In the genomic region with DNA sequence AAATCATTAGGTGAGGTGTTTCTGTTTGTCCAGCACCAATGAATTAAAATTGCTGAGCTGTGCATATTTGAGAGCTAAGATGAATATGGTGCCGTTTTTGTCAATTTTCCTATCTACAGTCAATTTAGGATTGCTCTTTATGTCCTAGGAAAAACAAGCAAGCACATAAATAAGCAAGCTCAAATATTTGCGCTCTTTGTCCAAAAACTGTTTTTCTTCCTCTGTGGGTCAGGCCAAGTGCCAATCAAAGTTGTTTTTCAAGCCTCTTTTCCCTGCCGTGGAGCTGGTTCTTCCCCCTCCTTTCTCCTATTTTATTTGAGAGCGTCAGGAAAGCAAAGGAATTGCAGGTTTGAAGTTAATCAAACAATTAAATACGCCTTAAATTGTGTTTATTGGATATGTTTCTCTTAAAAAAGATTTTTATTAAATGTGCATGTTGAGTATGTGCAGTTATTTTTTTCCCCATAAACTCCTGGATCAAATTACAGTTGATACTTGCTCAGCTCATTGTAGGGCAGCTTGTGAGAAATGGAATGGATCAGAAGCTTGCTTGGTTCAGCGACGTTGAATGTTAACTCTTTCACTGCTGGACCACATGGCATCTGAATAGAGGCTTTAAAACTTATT, we compare ENCODE assay signal across 8 mouse cellular contexts. TPM values are rescaled to one million over a fixed set of nuclear protein-coding genes. Genes with fewer than 3 reads are reported as not detected.
DNase-seq lines count a peak whose midpoint lies in the region; ATAC-seq and TF ChIP-seq lines count a peak whose summit lies in the region.

No protein-coding gene starts in this region.

- peaks cover 18% of the 10 kb centered on the region; the same call in 1 of the 2 replicates for H3K4me1 ChIP-seq in embryonic facial prominence, embryonic 12.5 days
- H3K4me1 ChIP-seq in hindbrain, embryonic 15.5 days (replicated peaks), result peaks cover 23% of the 10 kb centered on the region
- H3K4me1 ChIP-seq in liver, postnatal 0 days (ENCODE audit: insufficient read depth), result peaks cover 9% of the 10 kb centered on the region

- peak overlapping the region; percentile 50 for H3K4me2 ChIP-seq in embryonic facial prominence, embryonic 12.5 days (replicated peaks)
- peak overlapping the region; percentile 63 for H3K4me2 ChIP-seq in hindbrain, embryonic 15.5 days
- peak overlapping the region; percentile 89 for H3K4me2 ChIP-seq in liver, postnatal 0 days (ENCODE audit: low read depth, low read length)

- WGBS in embryonic facial prominence, embryonic 12.5 days, result under 1% methylated on average over 7 of the region's 7 CpGs
- under 1% methylated on average over 7 of the region's 7 CpGs for WGBS in hindbrain, embryonic 15.5 days
- 10% methylated on average over 7 of the region's 7 CpGs for WGBS in liver, postnatal 0 days (ENCODE audit: insufficient replicate concordance)

- peak overlapping the region; percentile 87 for H3K4me3 ChIP-seq in embryonic facial prominence, embryonic 12.5 days
- peak overlapping the region; percentile 100 for H3K4me3 ChIP-seq in hindbrain, embryonic 15.5 days
- H3K4me3 ChIP-seq in liver, postnatal 0 days (ENCODE audit: low read depth, low read length), result peak overlapping the region; percentile 74

- H3K9me3 ChIP-seq in embryonic facial prominence, embryonic 12.5 days, result no peaks in the 10 kb centered on the region
- H3K9me3 ChIP-seq in hindbrain, embryonic 15.5 days, result no peaks in the 10 kb centered on the region
- no peaks in the 10 kb centered on the region for H3K9me3 ChIP-seq in liver, postnatal 0 days (ENCODE audit: low read length)

- H3K9ac ChIP-seq in embryonic facial prominence, embryonic 12.5 days, result peak overlapping the region; percentile 96; the same call in 1 of the 2 replicates
- H3K9ac ChIP-seq in hindbrain, embryonic 15.5 days, result peak overlapping the region; percentile 95
- H3K9ac ChIP-seq in liver, postnatal 0 days (replicated peaks), result no peak overlapping the region

- ATAC-seq in embryonic facial prominence, embryonic 12.5 days (ENCODE audit: insufficient number of reproducible peaks, insufficient read depth, low FRiP score, low TSS enrichment), result no peak
- ATAC-seq in hindbrain, embryonic 15.5 days (ENCODE audit: low FRiP score, low read depth), result no peak
- ATAC-seq in liver, postnatal 0 days, result no peak

- no peak for TF ChIP-seq CTCF in liver, postnatal 0 days (IDR thresholded peaks at IDR 0.05; ENCODE audit: low read depth)

- H3K27me3 ChIP-seq in embryonic facial prominence, embryonic 12.5 days, result no peaks in the 10 kb centered on the region
- H3K27me3 ChIP-seq in hindbrain, embryonic 15.5 days, result no peaks in the 10 kb centered on the region
- no peaks in the 10 kb centered on the region for H3K27me3 ChIP-seq in liver, postnatal 0 days (ENCODE audit: insufficient read depth, low read length)

- no peak for TF ChIP-seq EP300 in liver, postnatal 0 days (IDR thresholded peaks at IDR 0.05; ENCODE audit: low read depth)

- H3K36me3 ChIP-seq in embryonic facial prominence, embryonic 12.5 days, result no peaks in the 10 kb centered on the region
- H3K36me3 ChIP-seq in hindbrain, embryonic 15.5 days, result no peaks in the 10 kb centered on the region
- H3K36me3 ChIP-seq in liver, postnatal 0 days (replicated peaks; ENCODE audit: insufficient read depth, low read length), result no peaks in the 10 kb centered on the region

- peak overlapping the region; percentile 98 for H3K27ac ChIP-seq in embryonic facial prominence, embryonic 12.5 days
- peak overlapping the region; percentile 97 for H3K27ac ChIP-seq in hindbrain, embryonic 15.5 days (replicated peaks)
- H3K27ac ChIP-seq in liver, postnatal 0 days (ENCODE audit: low read depth), result no peak overlapping the region

- DNase-seq in right cerebral cortex, adult 18-20 months, result peak; percentile 14
- no peak for DNase-seq in right cerebral cortex, postnatal 4 days
- DNase-seq in liver, postnatal 0 days, result no peak
- DNase-seq in telencephalon, adult 2 months (ENCODE audit: low read depth, low spot score), result peak; percentile 22
- no peak for DNase-seq in urinary bladder, postnatal 4 days (ENCODE audit: low spot score in 2 of 2)
- no peak for DNase-seq in adrenal gland, adult 8-10 months

RNA-seq across cellular contexts. Expression of a gene that starts 2.6 kb away (rescaled TPM):
- polyA plus RNA-seq in embryonic facial prominence, embryonic 12.5 days (2016; fragmentation: Nextera tagmentation; extraction: Ambion mirVana), result 28.2 and 28.9 TPM in 2 replicates
- 16.8 and 17.8 TPM in 2 replicates for polyA plus RNA-seq in hindbrain, embryonic 15.5 days (2015; fragmentation: Nextera tagmentation; extraction: Ambion mirVana)
- 3.4 and 3.7 TPM in 2 replicates for polyA plus RNA-seq in liver, postnatal 0 days (2015; fragmentation: Nextera tagmentation; extraction: Ambion mirVana)
- 10 to 100 TPM; 90.4 to 92.4 (median 91.1) TPM for total RNA-seq in adrenal gland, adult 8-10 months (2022)

Comparison
In these comparisons a context has a peak if more than half of its experiments do, and no peak if none do; other contexts are left out.
1. DNase-seq: peak in right cerebral cortex, adult 18-20 months (single experiment) and telencephalon, adult 2 months (single experiment); none in right cerebral cortex, postnatal 4 days (single experiment), liver, postnatal 0 days (single experiment), urinary bladder, postnatal 4 days (0 of 2) and adrenal gland, adult 8-10 months (single experiment).
2. Peak in every context shown above with its lines, with median percentiles within 50 percentile points of each other: H3K4me2 ChIP-seq and H3K4me3 ChIP-seq.